Mouse (Mus musculus) gonadal fat pad, adult 2 months (tissue): ENCODE data around the gene Tmem206. TPM values are rescaled to one million over a fixed set of nuclear protein-coding genes. Genes with fewer than 3 reads are reported as not detected.

ENCODE experiments used
- DNase-seq: peaks from one replicate; pipeline ENCODE4 v3.0.0-alpha.2; 2012; ENCODE audit warnings: low read depth
- polyA plus RNA-seq: library from polyadenylated mRNA; depleted of rRNA; stranded (reverse); fragments of >200 nt; gene quantifications from 2 replicates; pipeline ENCODE4 v1.2.3, GENCODE M21; 2012; rRNA removed

The Tmem206 gene
- polyA plus RNA-seq: 7.2 and 8.1 TPM in 2 replicates

DNA sequence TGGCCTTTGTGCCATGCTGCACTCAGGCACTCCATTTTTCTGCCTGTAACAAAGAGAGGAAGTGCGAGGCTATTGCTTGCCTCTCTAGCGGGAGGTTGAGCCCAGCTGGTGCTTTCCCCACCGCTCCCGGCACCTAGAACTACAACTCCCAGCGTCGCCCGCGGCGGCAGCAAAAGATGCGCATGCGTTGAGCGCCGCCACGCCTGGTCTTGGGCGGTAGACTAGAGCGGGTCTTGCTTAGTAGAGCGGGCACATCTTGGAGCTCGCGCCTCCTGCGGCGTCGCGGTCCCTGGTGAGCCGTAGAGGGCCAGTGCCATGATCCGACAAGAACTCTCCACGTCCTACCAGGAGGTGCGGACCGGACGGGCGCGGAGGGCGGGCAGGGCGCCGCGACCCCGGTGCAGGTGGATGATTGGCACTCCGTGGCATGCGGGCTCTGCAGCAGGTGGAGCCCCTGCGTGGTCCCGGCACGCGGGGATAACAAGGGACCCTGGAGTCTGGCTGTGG, at the start of gene Tmem206:
Gene Tmem206, plus strand, starts transcription at position 187 of the 507 bp plus-strand sequence.
- DNase-seq: no peak

DNA sequence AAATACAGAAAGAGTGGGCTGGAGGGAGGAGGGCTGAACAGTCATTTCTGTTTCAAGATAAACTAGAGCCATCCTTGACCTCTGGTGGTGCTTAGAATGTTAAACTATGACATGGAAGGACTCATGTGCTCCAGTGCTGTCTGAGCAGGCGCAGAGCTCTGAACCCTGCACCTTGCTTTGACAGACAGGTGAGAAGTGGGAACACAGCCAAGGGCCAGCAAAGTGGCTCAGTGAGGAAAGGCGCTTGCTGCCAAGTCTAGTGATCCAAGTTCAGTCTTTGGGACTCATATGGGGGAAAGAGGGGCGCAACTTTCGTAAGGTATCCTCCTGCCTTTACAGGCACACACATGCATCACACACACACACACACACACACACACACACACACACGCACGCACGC, 49.5 kb upstream of the Tmem206 start:
- DNase-seq: no peak

- DNase-seq: no peak
These were observed 48.1 kb upstream of the Tmem206 start for GRCm38 (mm10) chr1:191277549-191278059.

- DNase-seq: no peak
These were observed 47.4 kb upstream of the Tmem206 start for GRCm38 (mm10) chr1:191278324-191278723.

DNA sequence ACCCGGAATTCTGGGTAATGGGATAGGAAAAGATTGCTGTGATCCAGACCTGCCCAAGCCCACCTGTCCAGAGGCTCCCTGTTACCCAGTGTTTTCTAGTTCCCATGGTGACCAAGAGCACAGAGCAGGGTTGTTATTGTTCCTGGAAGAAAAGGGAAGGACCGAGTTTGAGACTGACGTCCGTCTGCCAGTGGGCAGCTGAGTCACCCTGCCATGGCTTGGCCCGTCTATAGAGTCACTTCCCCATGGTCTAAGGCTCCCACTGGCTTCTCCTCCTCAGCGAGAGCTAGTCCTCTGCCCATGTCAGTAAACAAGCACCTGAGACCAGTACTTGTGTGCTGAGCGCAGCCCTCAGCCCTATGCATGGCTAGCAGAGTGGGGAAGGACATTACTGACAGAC, 44.5 kb upstream of the Tmem206 start:
- no peak for DNase-seq

- DNase-seq: no peak
These were observed 43.4 kb upstream of the Tmem206 start for GRCm38 (mm10) chr1:191282319-191282718.

- no peak for DNase-seq
These were observed 42.3 kb upstream of the Tmem206 start for GRCm38 (mm10) chr1:191283110-191284040.

GRCm38 (mm10) chr1:191284502-191284901, 41.2 kb upstream of the Tmem206 start:
- DNase-seq: no peak

DNA sequence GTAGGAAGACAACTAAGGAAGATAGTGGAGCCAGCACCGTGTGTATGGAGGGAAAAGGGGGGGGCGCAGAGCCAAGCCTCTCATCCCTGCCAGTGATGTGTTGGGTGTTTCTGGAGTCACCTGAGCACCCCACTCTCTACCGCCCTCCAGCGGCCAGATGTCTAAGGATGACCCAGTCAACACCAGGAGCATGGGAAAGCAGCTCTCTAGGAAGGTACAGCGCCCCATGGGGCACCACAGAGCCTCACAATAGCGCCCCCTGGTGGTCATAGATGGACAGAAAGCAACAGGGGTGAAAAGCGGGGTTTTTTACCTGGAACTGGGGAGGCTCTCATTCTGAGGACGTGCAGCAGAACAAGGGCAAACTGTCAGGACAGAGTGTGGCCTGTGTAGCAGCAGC, 37.0 kb upstream of the Tmem206 start:
- DNase-seq: no peak

- DNase-seq: no peak
These were observed 33.4 kb upstream of the Tmem206 start for GRCm38 (mm10) chr1:191292348-191292747.

DNA sequence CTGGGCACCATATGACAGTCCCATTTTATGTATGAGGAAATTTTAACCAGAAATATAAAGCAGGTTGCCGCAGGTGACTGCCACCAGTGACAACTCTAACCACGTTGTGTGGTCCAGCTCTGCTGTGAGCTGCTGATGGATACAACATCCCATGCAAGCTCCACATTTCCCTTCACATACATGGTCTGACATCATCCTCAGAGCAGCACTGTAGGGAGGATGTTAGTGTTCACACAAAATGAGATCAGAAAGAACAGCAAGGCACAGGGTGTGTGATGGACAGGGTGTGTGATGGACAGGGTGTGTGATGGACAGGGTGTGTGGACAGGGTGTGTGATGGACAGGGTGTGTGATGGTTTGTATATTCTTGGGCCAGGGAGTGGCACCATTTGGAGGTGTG, 32.7 kb upstream of the Tmem206 start:
- no peak for DNase-seq

DNA sequence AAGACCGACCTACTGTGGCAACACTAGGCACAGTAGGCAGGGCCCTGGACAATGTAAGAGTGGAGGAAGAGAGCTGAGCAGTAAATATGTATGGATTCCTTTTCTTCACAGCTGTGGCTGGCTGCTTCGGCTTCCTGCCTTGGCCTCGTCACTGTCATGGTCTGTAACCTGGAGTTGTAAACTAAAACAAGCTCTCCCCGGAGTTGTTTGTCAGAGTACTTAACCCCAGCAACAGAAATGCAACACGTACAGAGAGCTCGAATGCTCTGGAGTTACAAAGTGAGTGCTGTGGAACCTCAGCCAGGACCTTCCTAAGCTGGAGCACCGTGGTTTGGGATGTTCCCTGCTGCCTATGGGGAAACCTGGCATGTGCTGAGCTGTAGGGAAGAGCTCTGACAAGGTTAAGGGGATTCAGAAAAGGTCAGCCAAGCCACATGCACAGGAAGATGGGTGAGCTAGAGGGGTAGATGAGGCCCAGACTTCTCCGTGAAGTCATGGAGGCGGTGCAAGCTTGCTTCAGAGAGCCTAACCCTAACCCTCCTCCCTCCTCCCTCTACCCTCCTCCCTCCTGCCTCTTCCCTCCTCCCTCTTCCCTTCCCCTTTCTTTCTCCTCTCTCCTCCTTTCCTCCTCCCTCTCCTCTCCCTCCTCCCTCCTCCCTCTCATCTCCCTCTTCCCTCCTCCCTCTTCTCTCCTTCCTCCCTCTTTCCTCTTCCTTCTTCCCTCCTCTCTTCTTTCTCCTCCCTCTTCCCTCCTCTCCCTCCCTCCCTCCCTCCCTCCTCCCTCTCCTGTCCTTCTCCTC, 31.5 kb upstream of the Tmem206 start:
- DNase-seq: no peak

DNA sequence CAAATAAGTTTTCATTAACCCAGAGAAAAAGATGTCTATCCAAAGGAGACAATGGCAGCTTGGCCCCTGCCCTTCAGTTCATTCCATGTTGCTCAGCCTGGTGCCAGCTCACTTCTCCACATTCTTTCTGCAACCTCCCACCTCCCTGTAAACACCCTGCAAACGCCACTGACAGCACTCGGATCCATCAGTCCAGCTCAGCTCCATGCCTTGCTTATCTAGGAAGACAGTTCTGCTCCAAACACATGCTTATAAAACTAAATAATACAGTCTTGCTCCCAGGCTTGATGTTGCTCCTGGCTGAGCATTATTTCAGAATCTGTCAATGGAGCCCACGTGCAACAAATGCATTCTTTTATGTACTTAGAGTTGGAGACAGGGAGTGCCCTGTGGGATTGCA, 29.9 kb upstream of the Tmem206 start:
- DNase-seq: no peak

DNA sequence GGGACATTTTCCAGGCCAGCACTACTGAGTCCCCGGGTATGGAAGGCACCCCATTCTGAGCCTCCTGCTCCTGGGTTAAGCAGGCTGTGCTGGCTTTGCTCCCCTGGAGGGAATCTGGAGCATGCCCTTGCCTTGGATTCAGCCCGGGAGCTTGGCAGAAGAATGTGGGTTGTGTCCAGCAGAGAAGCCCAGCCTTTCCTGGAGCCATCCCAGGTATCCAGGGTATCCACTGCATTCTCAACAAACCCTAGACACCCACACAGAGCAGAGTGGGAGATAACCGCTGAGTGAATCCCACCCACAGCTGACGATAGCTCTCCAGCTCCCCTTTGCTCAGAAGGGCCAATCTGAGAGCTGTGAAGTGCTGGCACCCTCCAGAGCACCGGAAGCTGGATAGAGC, 29.3 kb upstream of the Tmem206 start:
- DNase-seq: no peak

- DNase-seq: no peak
These were observed 27.4 kb upstream of the Tmem206 start for GRCm38 (mm10) chr1:191298304-191298703.

- no peak for DNase-seq
These were observed 26.3 kb upstream of the Tmem206 start for GRCm38 (mm10) chr1:191299215-191299942.

DNA sequence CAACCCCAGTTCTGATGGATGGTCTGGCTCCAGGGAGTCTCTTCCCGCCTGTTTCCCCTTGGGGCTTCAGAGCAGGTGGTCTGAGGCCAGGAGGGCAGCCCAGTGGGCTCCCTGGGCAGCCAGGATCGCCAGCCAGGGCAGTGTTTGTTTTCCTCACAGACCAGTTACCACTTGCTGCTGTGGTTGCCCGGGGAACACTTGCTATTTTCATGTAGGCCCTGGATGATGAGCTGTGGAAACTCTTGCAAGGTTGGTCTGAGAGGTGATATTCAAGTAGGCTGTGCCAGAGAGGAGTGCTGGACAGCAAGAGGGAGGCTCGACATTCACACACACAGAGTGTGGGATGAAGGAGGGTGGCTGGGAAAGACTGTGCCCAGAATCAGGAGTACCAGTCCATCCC, 23.8 kb upstream of the Tmem206 start:
- DNase-seq: no peak

DNA sequence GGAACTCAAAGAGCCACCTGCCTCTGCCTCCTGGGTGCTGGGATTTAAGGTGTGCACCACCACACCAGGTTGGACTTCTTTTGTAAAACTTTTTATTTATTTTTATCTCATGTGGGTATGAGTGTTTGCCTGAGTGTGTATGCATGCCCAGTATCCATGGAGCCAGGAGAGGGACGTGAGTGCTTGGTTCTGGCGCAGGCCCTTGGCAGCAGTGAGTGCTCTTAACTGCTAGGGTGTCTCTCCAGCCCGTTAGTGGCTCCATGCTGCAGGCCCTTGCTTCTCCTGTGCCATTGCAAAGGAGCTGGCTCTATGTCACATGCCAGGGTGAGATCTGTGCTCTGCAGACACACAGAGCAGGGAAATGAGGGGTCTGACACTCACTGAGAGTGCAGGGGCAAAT, 22.0 kb upstream of the Tmem206 start:
- no peak for DNase-seq

- DNase-seq: no peak
These were observed 21.5 kb upstream of the Tmem206 start for GRCm38 (mm10) chr1:191304216-191304615.

DNA sequence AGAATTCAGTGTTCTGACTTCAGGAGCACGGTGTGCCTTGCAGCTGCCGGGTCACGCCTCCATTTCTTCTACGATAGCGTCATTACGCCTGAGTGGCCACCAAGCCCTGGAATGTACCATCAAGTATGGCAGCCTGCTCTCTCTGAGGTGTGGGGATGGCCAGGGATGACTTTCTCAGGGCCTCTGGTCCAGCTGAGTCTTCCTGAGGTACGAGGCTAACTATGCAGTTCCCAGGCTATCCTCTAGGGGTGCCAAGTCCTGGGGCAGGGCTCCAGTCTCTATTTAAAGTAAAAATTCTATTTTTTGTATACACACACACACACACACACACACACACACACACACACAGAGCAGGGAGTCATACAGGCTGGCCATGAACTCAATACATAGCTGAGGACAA, 20.1 kb upstream of the Tmem206 start:
- no peak for DNase-seq

DNA sequence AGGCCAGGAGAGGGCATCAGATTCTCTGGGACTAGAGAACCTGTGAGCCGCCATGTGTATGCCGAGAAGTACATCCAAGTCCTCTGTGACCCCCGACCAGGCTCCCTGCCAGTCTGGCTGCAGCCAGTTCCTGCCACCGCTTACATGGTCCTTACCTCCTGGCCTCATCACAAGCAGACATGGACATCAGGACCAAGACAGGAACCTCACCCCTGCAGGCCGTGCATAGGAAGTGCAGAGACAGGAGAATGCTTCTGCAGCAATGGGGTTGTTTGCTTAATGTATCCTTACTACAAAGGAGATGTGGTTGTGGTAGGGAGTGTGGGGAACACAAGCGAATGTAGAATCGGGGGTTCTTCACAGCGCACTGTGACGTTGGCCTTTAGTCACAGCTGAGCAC, 19.4 kb upstream of the Tmem206 start:
- DNase-seq: no peak
